Mouse (Mus musculus) left cerebral cortex, postnatal 14 days (tissue): ENCODE results near the gene Spag6. TPM values are rescaled to one million over a fixed set of nuclear protein-coding genes. Genes with fewer than 3 reads are reported as not detected.

Source experiments
- DNase-seq, 2 experiments: peaks; one replicate each; pipeline ENCODE4 v3.0.0; 2021 to 2022; ENCODE audit warnings: low spot score in 2 of 2, mixed read lengths in 1 of 2
- intact Hi-C: fragments of 180-260 bp; cut with DNase I; formaldehyde crosslinking; loops from one replicate; pipeline ENCODE4 v1.15.1; 2025
- total RNA-seq, 2 experiments: library from RNA; stranded (reverse); gene quantifications; 2 replicates each; pipeline ENCODE4 v1.2.3; 2021

Gene Spag6
- total RNA-seq, 2 experiments from 2014 or later: 2.9 to 3.3 TPM

DNA sequence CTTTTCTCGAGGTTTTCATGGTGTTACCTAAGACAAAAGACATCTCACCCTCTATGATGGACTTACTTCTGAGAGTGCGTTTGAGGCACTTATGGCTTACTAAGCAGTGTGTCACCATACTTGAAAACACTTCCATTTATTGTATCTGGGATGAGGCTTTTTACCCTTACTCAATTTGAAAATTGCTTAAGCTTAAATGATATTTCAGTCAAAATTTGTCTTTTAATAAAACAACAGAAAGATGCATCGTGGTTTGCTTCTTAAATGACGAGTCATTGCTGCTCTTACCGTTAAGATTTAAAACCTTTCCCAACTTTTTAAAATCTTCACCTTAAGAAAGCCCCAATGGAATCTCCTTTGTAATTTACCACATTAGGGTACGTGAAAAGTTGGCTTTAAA, 7.4 kb upstream of the Spag6 start:
- intact Hi-C loops: no loop called here
- no peak for DNase-seq

- intact Hi-C loops: no loop called here
- no peak for DNase-seq
Observed at GRCm38 (mm10) chr2:18686826-18687519, 6.9 kb upstream of the Spag6 start.

DNA sequence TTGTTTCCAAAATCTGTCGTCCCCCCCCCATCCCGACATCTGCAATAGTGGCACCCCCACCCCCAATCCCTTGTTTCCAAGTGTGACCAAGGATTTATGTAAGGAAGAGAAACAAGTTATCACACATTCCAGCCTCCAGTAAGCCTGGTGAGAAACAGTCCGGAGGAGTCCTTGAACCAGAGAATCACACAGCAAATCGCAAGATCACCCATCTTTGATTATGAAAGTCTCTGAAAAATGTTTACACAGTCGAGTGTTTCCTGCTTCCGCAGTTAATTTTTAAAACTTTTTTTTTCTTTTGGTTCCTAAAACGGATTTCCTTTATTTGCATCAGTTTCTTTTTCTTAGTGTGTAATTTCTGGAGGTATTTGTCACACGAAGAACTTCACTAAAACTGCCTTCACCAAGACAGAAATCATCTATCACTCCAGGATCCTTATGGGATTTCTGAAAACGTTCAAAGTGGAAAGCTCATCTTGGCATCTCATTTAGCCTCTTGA, 6.1 kb upstream of the Spag6 start:
- DNase-seq: no peak
- intact Hi-C loops: no loop called here

DNA sequence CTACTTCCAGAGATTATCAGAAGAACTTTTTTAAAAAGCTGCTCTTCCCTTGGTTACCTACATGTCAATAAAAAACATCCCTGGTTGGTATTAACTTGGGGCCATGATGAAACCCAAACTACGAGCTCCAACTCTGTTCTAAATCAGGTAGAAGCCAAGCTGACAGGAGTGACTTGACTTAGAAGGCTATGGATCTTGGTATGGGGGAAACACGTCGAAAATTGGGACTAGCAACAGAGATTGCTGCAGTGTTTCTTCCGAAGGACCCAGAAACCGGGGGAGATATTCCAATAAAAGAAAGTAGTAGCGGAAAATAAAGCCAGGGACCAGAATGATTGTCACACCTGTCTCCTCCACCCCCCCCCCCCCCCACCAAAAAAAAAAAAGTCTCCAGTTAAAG, 5.5 kb upstream of the Spag6 start:
- intact Hi-C loops: no loop called here
- no peak for DNase-seq

GRCm38 (mm10) chr2:18688708-18689063, 5.1 kb upstream of the Spag6 start:
- intact Hi-C loops: no loop called here
- DNase-seq: peak in 1 of 2 experiments; percentile 43

- intact Hi-C loops: no loop called here
- peak in 1 of 2 experiments; percentile 43 for DNase-seq
Observed at GRCm38 (mm10) chr2:18689064-18689921, 4.5 kb upstream of the Spag6 start.

GRCm38 (mm10) chr2:18690055-18690691, 3.7 kb upstream of the Spag6 start:
- DNase-seq: peak in 1 of 2 experiments; percentile 63
- intact Hi-C loops: loop anchor here (5.0 to 10.0 kb wide), 4 partner anchors 585 to 757 kb away; partner anchors contain the start of gene Ptf1a

DNA sequence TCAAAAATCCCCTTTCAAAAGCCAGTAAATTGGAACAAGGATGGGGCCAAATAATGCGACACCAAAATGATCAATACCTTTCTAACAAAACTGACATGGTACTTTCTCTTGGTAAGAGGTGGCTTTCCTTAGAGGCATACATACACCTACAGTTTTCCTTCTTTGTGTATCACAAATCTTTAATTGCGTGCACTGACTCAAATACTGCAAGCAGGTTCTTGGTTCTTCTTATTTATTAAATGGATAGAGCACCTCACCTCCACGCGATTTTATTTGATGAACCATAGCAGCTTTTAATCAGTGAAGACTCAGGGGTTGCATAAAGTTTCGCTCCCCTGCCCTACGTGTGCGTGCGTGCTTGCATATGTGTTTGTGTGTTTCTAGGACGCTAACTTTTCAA, 3.1 kb upstream of the Spag6 start:
- intact Hi-C loops: loop anchor here (5.0 to 10.0 kb wide), 4 partner anchors 584 to 757 kb away; partner anchors contain the start of gene Ptf1a
- no peak for DNase-seq

- intact Hi-C loops: loop anchor here (5.0 to 10.0 kb wide), 4 partner anchors 583 to 755 kb away; partner anchors contain the start of gene Ptf1a
- DNase-seq: no peak
Observed at GRCm38 (mm10) chr2:18692031-18692430, 1.8 kb upstream of the Spag6 start.

- intact Hi-C loops: loop anchor here (5.0 to 10.0 kb wide), 4 partner anchors 582 to 755 kb away; partner anchors contain the start of gene Ptf1a
- no peak for DNase-seq
Observed at GRCm38 (mm10) chr2:18692548-18692947, 1.3 kb upstream of the Spag6 start.

GRCm38 (mm10) chr2:18693491-18693870, 351 bp upstream of the Spag6 start:
- intact Hi-C loops: loop anchor here (5.0 to 10.0 kb wide), 4 partner anchors 581 to 754 kb away; partner anchors contain the start of gene Ptf1a
- no peak for DNase-seq

GRCm38 (mm10) chr2:18694611-18694950, 749 bp downstream of the Spag6 start:
- intact Hi-C loops: loop anchor here (5.0 to 10.0 kb wide), 4 partner anchors 580 to 753 kb away; partner anchors contain the start of gene Ptf1a
- no peak for DNase-seq

- no peak for DNase-seq
- intact Hi-C loops: loop anchor here (10.0 kb wide), 2 partner anchors 580 to 650 kb away; no protein-coding TSS in a partner anchor
Observed at GRCm38 (mm10) chr2:18695163-18695562, 1.3 kb downstream of the Spag6 start.

DNA sequence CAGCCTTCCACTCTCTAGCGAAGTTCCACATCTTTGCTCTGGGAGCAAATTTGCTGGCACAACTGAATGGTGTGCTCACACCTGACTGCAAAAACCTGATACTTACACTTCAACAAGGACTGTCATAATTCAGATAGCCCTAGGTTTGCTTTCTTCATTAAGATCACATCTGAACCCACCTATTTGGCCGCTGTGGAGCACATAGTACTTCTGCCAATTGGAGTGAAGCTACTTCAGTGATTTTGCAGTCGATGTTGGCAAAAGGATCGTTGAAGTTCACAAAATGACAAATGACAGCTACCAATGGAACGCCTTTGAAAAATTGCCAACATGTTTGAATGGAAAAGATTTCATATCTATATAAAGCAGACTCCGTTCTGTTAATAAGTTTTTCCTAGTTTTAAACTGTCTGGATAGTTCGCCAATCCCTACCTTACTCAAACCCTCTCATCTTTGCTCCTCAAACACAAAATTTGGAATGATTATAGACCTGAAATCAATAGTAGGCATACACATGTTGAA, 1.9 kb downstream of the Spag6 start:
- intact Hi-C loops: loop anchor here (10.0 kb wide), 2 partner anchors 579 to 649 kb away; no protein-coding TSS in a partner anchor

DNA sequence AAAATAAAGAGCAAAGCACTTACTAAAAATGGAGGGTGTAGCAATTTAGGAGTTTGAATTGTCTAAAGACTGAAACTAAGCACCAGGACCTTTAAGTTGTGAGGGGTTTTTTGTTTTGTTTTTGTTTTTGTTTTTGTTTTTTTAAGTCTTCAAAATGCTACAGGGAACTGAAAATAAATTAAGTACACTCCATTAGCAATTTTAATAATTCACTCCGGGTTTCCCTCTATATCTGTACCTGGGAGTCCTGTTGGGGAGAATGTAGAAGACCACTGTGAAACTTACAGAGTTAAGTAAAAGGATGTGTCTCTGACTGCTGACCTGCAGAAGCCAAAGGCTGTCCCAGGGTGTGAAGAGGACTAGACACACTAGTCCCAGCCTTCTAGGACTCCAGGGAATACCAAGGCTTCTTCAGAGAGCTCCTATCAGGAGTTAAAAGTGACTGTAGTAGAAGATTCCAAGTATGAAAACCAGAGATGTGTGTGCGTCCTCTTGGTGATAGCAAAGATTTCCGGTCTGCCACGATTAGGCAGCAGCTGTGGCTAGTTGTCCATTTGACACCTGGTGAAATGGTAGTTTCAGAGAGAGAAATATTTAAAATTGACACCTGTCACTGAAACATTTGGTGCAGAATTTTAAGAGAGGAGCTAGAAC, 3.9 kb downstream of the Spag6 start:
- intact Hi-C loops: loop anchor here (10.0 kb wide), 2 partner anchors 577 to 647 kb away; no protein-coding TSS in a partner anchor
- DNase-seq: no peak

More for the DNA sequence above, 1.9 kb downstream of the Spag6 start:
- no peak for DNase-seq

GRCm38 (mm10) chr2:18698663-18699385, 5.0 kb downstream of the Spag6 start:
- intact Hi-C loops: loop anchor here (10.0 kb wide), 2 partner anchors 576 to 646 kb away; no protein-coding TSS in a partner anchor

GRCm38 (mm10) chr2:18699401-18699990, 5.7 kb downstream of the Spag6 start:
- intact Hi-C loops: loop anchor here (10.0 kb wide), 2 partner anchors 575 to 645 kb away; no protein-coding TSS in a partner anchor
- DNase-seq: no peak

More at GRCm38 (mm10) chr2:18698663-18699385, 5.0 kb downstream of the Spag6 start:
- no peak for DNase-seq
